22 mouse cellular contexts compared by ENCODE assay signal in the genomic region with DNA sequence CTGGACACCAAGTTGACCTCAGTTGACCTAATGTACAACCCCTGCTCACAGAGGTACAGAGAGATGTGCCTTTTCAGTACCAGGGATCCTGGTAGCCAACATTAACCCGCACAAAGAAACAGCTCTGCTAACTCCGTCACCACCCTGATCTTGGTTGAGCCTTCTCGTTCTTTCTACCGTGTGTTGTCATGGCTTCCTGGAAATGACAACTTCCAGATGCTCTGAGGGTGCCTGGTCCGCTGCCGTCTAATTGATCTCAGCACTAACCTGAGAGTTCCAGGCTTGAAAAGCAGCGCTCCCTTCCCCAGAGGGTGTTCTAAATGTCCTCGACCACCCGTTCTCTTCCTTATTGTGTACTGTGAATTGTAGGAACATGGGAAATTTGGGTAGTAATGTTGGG.
"Had no signal": no experiment of that assay in that cellular context is flagged by ENCODE, and none has a peak within 500 bp of the region (broad histone marks: within the 10 kb centered on the region; RNA-seq: fewer than 3 reads in every experiment).

No protein-coding gene starts in this region.

- H3K4me3 ChIP-seq: kidney, embryonic 15.5 days; limb, embryonic 13.5 days; liver, embryonic 12.5 days; liver, embryonic 15.5 days; lung, embryonic 15.5 days; megakaryocyte, embryonic 14.5 days; midbrain, embryonic 10.5 days; neural tube, embryonic 12.5 days; neural tube, embryonic 15.5 days; stomach, embryonic 15.5 days had no signal

- H3K4me2 ChIP-seq: kidney, embryonic 15.5 days; limb, embryonic 13.5 days; liver, embryonic 12.5 days; liver, embryonic 15.5 days; lung, embryonic 15.5 days; neural tube, embryonic 12.5 days; neural tube, embryonic 15.5 days; stomach, embryonic 15.5 days had no signal

- H3K4me1 ChIP-seq: lung, embryonic 15.5 days had no signal

- H3K27ac ChIP-seq: kidney, embryonic 15.5 days; limb, embryonic 13.5 days; liver, embryonic 12.5 days; liver, embryonic 15.5 days; lung, embryonic 15.5 days; midbrain, embryonic 10.5 days; neural tube, embryonic 12.5 days; stomach, embryonic 15.5 days had no signal

- H3K27me3 ChIP-seq: kidney, embryonic 15.5 days; limb, embryonic 13.5 days; liver, embryonic 12.5 days; liver, embryonic 15.5 days; lung, embryonic 15.5 days; megakaryocyte, embryonic 14.5 days; neural tube, embryonic 12.5 days; neural tube, embryonic 15.5 days; stomach, embryonic 15.5 days had no signal

- H3K9me3 ChIP-seq: kidney, embryonic 15.5 days; limb, embryonic 13.5 days; liver, embryonic 12.5 days; liver, embryonic 15.5 days; lung, embryonic 15.5 days; megakaryocyte, embryonic 14.5 days; midbrain, embryonic 10.5 days; neural tube, embryonic 12.5 days; neural tube, embryonic 15.5 days; stomach, embryonic 15.5 days had no signal

- H3K9ac ChIP-seq: kidney, embryonic 15.5 days; limb, embryonic 13.5 days; liver, embryonic 12.5 days; liver, embryonic 15.5 days; lung, embryonic 15.5 days; neural tube, embryonic 12.5 days; neural tube, embryonic 15.5 days; stomach, embryonic 15.5 days had no signal

- DNase-seq: kidney, adult 8-10 months; kidney, postnatal 10 days; kidney, postnatal 36 days; liver; lung, adult 18-20 months; lung, postnatal 10 days; lung, postnatal 36 days; midbrain, embryonic 14.5 days; right cerebral cortex, adult 18-20 months; right cerebral cortex, postnatal 14 days; right cerebral cortex, postnatal 4 days; thymus, postnatal 25 days had no signal

- ATAC-seq: liver, embryonic 12.5 days had no signal

- H3K36me3 ChIP-seq: kidney, embryonic 15.5 days; liver, embryonic 12.5 days; liver, embryonic 15.5 days; lung, embryonic 15.5 days; neural tube, embryonic 12.5 days; neural tube, embryonic 15.5 days; stomach, embryonic 15.5 days had no signal
